Mouse (Mus musculus) ovary, postnatal 36 days (tissue): ENCODE measurements around the gene Prss41.
A peak's percentile ranks its signal among the peaks of the same experiment; 100 is the strongest.

ENCODE experiments used
- DNase-seq: peaks from one replicate; pipeline ENCODE4 v3.0.0; 2022; ENCODE audit warnings: low spot score, mixed read lengths

Gene Prss41

DNA sequence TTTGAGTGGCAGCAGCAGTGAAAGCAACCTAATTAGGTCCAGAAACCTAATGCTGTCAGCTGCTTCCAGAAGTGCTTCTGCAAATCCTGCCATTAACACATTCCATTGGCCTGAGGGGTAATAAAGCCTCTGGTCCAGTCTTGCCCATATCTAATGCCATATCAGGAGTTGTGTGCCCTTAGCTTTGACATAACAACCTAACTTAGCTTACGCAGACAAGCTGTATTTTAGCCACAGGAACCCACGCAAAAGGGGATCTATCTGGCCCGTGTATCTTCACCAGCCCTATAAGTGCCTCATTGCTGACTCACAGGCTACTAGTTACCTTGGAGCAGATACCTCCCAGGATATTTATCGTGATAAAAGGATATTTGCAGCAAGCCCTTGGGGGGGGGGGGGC is 18.4 kb downstream of the Prss41 start:
- no peak for DNase-seq

DNA sequence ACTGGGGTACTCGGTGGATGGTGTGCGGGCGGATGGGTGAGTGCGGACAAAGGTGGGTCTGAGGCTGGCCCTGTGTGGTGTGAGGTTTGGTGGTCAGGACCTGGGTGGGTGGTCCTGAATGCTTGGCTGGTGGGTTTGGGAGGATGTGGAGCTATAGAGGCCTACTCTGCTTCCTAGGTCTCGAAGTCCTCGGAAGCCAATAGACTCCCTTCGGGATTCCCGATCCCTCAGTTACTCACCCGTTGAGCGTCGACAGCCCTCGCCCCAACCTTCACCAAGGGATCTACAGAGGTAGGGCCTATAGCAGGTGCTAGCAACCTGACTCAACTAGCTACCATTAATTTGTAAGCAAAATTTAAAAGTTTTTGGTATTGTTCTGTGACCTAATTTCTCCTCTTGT is 20.4 kb downstream of the Prss41 start:
- DNase-seq = no peak

DNA sequence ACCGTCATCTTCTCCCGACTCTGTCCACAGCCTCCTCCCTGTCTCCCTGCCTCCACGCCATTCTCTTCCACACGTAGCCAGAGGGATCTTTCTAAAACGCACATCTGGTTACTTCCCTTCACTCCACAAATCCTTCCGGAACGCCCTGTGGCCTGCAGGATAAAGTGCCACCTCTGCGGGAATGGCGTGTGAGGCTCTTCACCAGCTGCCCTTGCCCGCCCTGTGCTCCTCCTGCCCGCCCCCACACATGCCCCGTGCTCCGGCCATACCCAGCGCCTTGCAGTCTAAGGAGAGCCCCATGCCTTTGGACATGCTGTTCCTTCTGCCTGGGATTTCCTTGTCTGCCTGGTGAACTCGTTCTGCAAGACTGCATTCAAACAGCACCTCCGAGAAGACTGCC is 21.0 kb downstream of the Prss41 start:
- DNase-seq = no peak

- DNase-seq = no peak
Measured at GRCm38 (mm10) chr17:23822094-23822493, 21.9 kb downstream of the Prss41 start.

DNA sequence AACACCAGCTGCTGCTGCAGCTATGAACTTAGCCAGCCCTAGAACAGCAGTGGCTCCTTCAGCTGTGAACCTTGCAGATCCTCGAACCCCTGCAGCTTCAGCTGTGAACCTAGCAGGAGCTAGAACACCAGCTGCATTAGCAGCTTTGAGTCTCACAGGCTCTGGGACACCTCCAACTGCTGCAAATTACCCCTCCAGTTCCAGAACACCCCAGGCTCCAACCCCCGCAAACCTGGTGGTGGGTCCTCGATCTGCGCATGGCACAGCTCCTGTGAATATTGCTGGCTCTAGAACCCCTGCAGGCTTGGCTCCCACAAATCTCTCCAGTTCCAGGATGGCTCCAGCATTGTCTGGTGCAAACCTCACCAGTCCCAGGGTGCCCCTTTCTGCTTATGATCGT is 23.2 kb downstream of the Prss41 start:
- DNase-seq = no peak

DNA sequence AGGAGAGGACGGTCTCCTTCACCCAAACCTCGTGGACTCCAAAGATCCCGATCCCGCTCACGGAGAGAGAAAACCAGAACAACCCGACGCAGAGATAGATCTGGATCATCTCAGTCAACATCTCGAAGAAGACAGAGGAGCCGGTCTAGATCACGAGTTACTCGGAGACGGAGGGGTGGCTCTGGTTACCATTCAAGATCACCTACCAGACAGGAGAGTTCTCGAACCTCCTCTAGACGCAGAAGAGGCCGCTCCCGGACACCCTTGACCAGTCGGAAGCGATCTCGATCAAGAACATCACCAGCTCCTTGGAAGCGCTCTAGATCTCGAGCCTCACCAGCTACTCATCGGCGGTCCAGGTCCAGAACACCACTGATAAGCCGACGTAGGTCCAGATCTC is 24.7 kb downstream of the Prss41 start:
- no peak for DNase-seq

DNA sequence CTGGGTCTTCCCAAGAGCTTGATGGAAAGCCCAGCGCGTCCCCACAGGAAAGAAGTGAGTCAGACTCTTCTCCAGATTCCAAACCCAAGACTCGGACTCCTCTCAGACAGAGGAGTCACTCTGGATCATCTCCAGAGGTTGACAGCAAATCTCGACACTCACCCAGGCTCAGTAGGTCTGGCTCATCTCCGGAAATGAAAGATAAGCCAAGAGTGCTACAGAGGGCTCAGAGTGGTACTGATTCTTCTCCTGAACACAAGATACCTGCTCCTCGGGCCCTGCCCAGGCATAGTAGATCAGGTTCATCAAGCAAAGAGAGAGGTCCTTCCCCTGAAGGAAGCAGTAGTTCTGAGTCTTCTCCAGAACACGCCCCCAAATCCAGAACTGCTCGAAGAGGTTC is 25.4 kb downstream of the Prss41 start:
- no peak for DNase-seq

DNA sequence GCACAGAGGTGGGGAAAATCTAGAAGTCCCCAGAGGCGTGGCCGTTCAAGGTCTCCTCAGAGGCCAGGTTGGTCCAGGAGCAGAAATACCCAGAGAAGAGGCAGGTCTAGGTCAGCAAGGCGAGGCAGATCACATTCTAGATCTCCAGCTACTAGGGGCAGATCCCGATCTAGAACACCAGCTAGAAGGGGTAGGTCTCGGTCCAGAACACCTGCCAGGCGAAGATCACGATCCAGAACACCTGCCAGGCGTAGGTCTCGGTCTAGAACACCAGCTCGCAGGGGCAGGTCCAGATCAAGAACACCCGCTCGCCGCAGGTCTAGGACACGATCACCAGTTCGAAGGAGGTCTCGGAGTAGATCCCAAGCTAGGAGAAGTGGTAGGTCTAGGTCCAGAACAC is 28.3 kb downstream of the Prss41 start:
- no peak for DNase-seq

- no peak for DNase-seq
Measured at GRCm38 (mm10) chr17:23807918-23808317, 36.1 kb downstream of the Prss41 start.

- DNase-seq = peak; percentile 46
Measured at GRCm38 (mm10) chr17:23806867-23807266, 37.1 kb downstream of the Prss41 start.

DNA sequence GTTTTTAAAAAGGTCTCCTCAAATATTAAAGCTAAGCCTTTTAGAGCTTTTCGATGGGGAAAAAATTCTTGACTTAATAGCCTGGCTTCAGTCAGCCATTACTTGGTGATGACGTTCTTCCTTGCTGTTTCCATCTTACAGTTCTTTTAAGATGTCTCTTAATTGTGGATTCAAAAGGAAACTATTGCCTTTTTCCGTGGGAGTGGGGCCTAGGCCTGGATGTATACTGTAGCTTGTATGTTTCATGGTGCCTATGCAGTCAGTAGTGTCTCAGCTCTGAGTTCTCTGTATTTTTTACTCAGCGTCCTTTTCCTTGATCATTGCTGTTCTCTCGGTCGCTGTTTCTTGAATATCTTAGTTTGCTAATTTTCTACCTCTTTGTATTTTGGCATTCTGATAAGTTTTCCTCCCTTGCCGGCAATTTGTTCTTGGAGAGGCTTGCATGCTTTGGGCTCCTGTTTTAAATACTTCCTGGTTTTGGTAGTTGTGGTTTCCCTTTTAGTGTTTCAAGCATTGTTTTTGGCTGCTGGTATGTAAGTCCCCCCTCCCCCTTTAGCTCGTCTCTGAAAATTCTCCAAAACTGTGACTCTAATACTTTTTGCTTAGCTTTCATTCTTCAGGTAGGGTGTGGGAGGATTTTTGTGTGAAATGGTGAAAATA is 39.4 kb downstream of the Prss41 start:
- DNase-seq = no peak

- DNase-seq = peak; percentile 84
Measured at GRCm38 (mm10) chr17:23803366-23804041, 40.5 kb downstream of the Prss41 start.

GRCm38 (mm10) chr17:23802746-23803365 is 41.1 kb downstream of the Prss41 start:
- DNase-seq = peak; percentile 94

GRCm38 (mm10) chr17:23801627-23802026 is 42.3 kb downstream of the Prss41 start:
- no peak for DNase-seq

DNA sequence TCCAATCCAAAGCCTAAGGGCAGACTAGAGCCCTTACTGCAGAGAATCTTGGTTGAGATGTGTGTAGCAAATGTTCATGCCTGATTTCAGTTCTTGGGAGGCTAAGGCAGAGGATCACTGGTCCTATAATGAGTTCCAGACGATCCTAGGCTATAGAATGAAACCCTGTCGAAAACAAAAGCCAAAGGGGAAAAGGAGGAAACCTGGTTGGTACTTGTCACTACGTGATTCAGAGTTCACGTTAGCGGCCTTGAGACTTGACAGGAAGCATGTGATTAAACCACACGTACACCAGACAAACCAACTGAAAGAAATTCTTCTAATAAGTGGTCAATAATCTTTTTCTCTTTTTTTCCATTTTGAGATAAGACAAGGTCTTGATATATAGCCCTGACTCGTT is 46.7 kb downstream of the Prss41 start:
- no peak for DNase-seq

DNA sequence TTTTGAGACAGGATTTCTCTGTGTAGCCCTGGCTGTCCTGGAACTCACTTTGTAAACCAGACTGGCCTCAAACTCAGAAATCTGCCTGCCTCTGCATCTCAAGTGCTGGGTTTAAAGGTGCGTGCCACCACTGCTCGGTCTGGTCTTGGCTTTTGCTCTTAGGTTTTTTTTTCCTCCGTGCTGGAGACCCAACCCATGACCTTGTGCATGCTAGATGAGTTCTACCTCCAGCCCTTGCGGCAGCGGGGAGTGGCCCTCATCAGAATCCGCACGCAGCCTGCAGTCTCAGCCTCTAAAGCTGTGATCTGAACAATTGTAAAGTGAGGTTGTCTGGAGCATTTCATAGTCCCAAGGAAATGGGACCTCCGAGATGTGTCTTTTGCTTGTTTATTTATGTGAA is 48.6 kb downstream of the Prss41 start:
- no peak for DNase-seq

DNA sequence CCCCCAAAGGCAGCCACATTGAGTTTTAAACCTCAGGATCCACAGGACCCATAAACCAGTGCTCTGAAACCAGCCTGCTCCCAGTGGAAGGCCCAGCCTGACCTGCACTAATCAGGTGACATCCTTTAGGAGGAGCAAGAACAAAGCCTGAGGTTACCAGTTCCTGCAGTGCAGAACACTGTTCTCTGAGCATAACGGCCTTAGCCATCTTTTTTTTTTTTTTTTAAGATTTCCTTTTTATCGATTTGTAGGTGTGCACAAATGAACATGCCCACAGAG is 53.0 kb downstream of the Prss41 start:
- no peak for DNase-seq

- peak; percentile 72 for DNase-seq
Measured at GRCm38 (mm10) chr17:23790269-23791078, 53.5 kb downstream of the Prss41 start, which contains the start of gene Srrm2. TSS of gene Srrm2 (plus strand) at chr17:23790532.

DNA sequence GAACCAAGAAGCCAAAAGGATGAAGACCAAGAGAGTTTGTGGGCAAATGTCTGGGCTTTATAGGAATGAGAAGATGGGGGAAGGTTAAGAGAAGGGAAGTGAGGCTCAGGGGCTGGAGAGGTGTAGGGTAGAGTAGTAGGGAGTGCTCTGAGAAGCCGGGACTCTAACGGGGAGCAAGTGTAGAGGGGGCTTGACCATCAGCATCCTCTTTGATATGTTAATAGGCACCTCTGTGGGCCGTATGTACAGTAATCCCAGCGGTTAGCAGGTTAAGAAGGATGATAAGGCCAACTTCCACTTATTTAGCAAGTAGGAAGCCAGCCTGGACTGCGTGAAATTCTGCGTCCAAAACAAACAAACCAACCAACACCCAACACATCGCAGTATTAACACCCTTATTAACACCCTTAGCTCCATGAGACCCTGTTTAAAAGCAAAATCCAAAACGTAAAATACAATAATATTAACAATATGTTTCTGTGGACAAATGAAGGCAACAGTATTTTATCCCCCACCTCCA is 54.2 kb downstream of the Prss41 start:
- no peak for DNase-seq

GRCm38 (mm10) chr17:23788973-23789372 is 55.0 kb downstream of the Prss41 start:
- DNase-seq = no peak
